Mouse (Mus musculus): ENCODE measurements around the gene Fgfr2. TPM values are rescaled to one million over a fixed set of nuclear protein-coding genes. Genes with fewer than 3 reads are reported as not detected.

Gene Fgfr2
- polyA plus RNA-seq, 1 experiment, result 14.8 TPM

- no peak for TF ChIP-seq POLR2A (IDR thresholded peaks at IDR 0.05; ENCODE audit: low read depth, low read length)
- TF ChIP-seq CTCF (conservative IDR thresholded peaks at IDR 0.05; ENCODE audit: insufficient read depth, insufficient read length, low read depth, low read length), result no peak
- Histone ChIP-seq H3K27ac (ENCODE audit: insufficient read depth, low read depth, low read length) (no peak overlapping the region), H3K36me3 (ENCODE audit: control insufficient read depth, insufficient read depth, low read length) (peaks cover 12% of the 10 kb centered on the region), H3K27me3 (replicated peaks; ENCODE audit: control insufficient read depth, insufficient read depth, low read length) (no peaks in the 10 kb centered on the region), H3K4me3 (ENCODE audit: insufficient read depth, low read depth, low read length) (no peak overlapping the region), H3K4me1 (ENCODE audit: control insufficient read depth, insufficient read depth, low read length) (no peaks in the 10 kb centered on the region; the same call in 1 of the 2 replicates)
- no peak for DNase-seq
- WGBS, result 72% methylated on average over 3 of the region's 3 CpGs
Observed at GRCm38 (mm10) chr7:132982639-132983038, 140.5 kb downstream of the Fgfr2 start.

GRCm38 (mm10) chr7:132977981-132978380 is 145.2 kb downstream of the Fgfr2 start:
- 80% methylated on average over 2 of the region's 2 CpGs for WGBS
- peaks cover 4% of the 10 kb centered on the region; the same call in 1 of the 2 replicates for H3K36me3 ChIP-seq (ENCODE audit: control insufficient read depth, insufficient read depth, low read length)
- peak; percentile 50 for DNase-seq

GRCm38 (mm10) chr7:132976079-132976478 is 147.1 kb downstream of the Fgfr2 start:
- Histone ChIP-seq H3K27ac (ENCODE audit: insufficient read depth, low read depth, low read length) (no peak overlapping the region), H3K4me3 (ENCODE audit: insufficient read depth, low read depth, low read length) (no peak overlapping the region), H3K4me1 (ENCODE audit: control insufficient read depth, insufficient read depth, low read length) (no peaks in the 10 kb centered on the region; the same call in 1 of the 2 replicates), H3K36me3 (ENCODE audit: control insufficient read depth, insufficient read depth, low read length) (peaks cover 1% of the 10 kb centered on the region; the same call in 1 of the 2 replicates), H3K27me3 (replicated peaks; ENCODE audit: control insufficient read depth, insufficient read depth, low read length) (no peaks in the 10 kb centered on the region)
- no peak for DNase-seq
- 37% methylated on average over 2 of the region's 2 CpGs for WGBS
- TF ChIP-seq CTCF (conservative IDR thresholded peaks at IDR 0.05; ENCODE audit: insufficient read depth, insufficient read length, low read depth, low read length) (no peak), POLR2A (IDR thresholded peaks at IDR 0.05; ENCODE audit: low read depth, low read length) (no peak)

More at GRCm38 (mm10) chr7:132977981-132978380, 145.2 kb downstream of the Fgfr2 start:
- Histone ChIP-seq H3K27ac (ENCODE audit: insufficient read depth, low read depth, low read length) (no peak overlapping the region), H3K4me1 (ENCODE audit: control insufficient read depth, insufficient read depth, low read length) (no peaks in the 10 kb centered on the region; the same call in 1 of the 2 replicates), H3K27me3 (replicated peaks; ENCODE audit: control insufficient read depth, insufficient read depth, low read length) (no peaks in the 10 kb centered on the region), H3K4me3 (ENCODE audit: insufficient read depth, low read depth, low read length) (no peak overlapping the region)
- TF ChIP-seq CTCF (conservative IDR thresholded peaks at IDR 0.05; ENCODE audit: insufficient read depth, insufficient read length, low read depth, low read length) (no peak), POLR2A (IDR thresholded peaks at IDR 0.05; ENCODE audit: low read depth, low read length) (no peak)

- Histone ChIP-seq H3K4me1 (ENCODE audit: control insufficient read depth, insufficient read depth, low read length) (no peaks in the 10 kb centered on the region; the same call in 1 of the 2 replicates), H3K36me3 (ENCODE audit: control insufficient read depth, insufficient read depth, low read length) (peaks cover 2% of the 10 kb centered on the region; the same call in 1 of the 2 replicates), H3K4me3 (ENCODE audit: insufficient read depth, low read depth, low read length) (no peak overlapping the region), H3K27ac (ENCODE audit: insufficient read depth, low read depth, low read length) (no peak overlapping the region), H3K27me3 (replicated peaks; ENCODE audit: control insufficient read depth, insufficient read depth, low read length) (no peaks in the 10 kb centered on the region)
- 76% methylated on average over 2 of the region's 2 CpGs for WGBS
- peak; percentile 20 for DNase-seq
- TF ChIP-seq POLR2A (IDR thresholded peaks at IDR 0.05; ENCODE audit: low read depth, low read length) (no peak), CTCF (conservative IDR thresholded peaks at IDR 0.05; ENCODE audit: insufficient read depth, insufficient read length, low read depth, low read length) (no peak)
Observed at GRCm38 (mm10) chr7:132972079-132972478, 151.1 kb downstream of the Fgfr2 start.

- no peak for DNase-seq
- no peak overlapping the region for H3K27ac ChIP-seq (ENCODE audit: insufficient read depth, low read depth, low read length)
- H3K27me3 ChIP-seq (replicated peaks; ENCODE audit: control insufficient read depth, insufficient read depth, low read length), result no peaks in the 10 kb centered on the region
- H3K36me3 ChIP-seq (ENCODE audit: control insufficient read depth, insufficient read depth, low read length), result peaks cover 5% of the 10 kb centered on the region; the same call in 1 of the 2 replicates
- WGBS, result 82% methylated on average over 2 of the region's 2 CpGs
- TF ChIP-seq CTCF (conservative IDR thresholded peaks at IDR 0.05; ENCODE audit: insufficient read depth, insufficient read length, low read depth, low read length) (no peak), POLR2A (IDR thresholded peaks at IDR 0.05; ENCODE audit: low read depth, low read length) (no peak)
- no peak overlapping the region for H3K4me3 ChIP-seq (ENCODE audit: insufficient read depth, low read depth, low read length)
- peaks cover 6% of the 10 kb centered on the region; the same call in 1 of the 2 replicates for H3K4me1 ChIP-seq (ENCODE audit: control insufficient read depth, insufficient read depth, low read length)
Observed at GRCm38 (mm10) chr7:132965707-132966106, 157.4 kb downstream of the Fgfr2 start.

- no peak overlapping the region for H3K27ac ChIP-seq (ENCODE audit: insufficient read depth, low read depth, low read length)
- TF ChIP-seq POLR2A (IDR thresholded peaks at IDR 0.05; ENCODE audit: low read depth, low read length), result no peak
- no peak for TF ChIP-seq CTCF (conservative IDR thresholded peaks at IDR 0.05; ENCODE audit: insufficient read depth, insufficient read length, low read depth, low read length)
Observed at GRCm38 (mm10) chr7:132964395-132964794, 158.8 kb downstream of the Fgfr2 start.

GRCm38 (mm10) chr7:132950613-132951012 is 172.5 kb downstream of the Fgfr2 start:
- no peak for DNase-seq
- Histone ChIP-seq H3K27ac (ENCODE audit: insufficient read depth, low read depth, low read length) (no peak overlapping the region), H3K36me3 (ENCODE audit: control insufficient read depth, insufficient read depth, low read length) (no peaks in the 10 kb centered on the region), H3K4me3 (ENCODE audit: insufficient read depth, low read depth, low read length) (no peak overlapping the region), H3K4me1 (ENCODE audit: control insufficient read depth, insufficient read depth, low read length) (peaks cover 7% of the 10 kb centered on the region), H3K27me3 (replicated peaks; ENCODE audit: control insufficient read depth, insufficient read depth, low read length) (no peaks in the 10 kb centered on the region)
- WGBS, result 77% methylated on average over 3 of the region's 3 CpGs
- TF ChIP-seq POLR2A (IDR thresholded peaks at IDR 0.05; ENCODE audit: low read depth, low read length) (no peak), CTCF (conservative IDR thresholded peaks at IDR 0.05; ENCODE audit: insufficient read depth, insufficient read length, low read depth, low read length) (no peak)

More at GRCm38 (mm10) chr7:132964395-132964794, 158.8 kb downstream of the Fgfr2 start:
- Histone ChIP-seq H3K4me3 (ENCODE audit: insufficient read depth, low read depth, low read length) (no peak overlapping the region), H3K4me1 (ENCODE audit: control insufficient read depth, insufficient read depth, low read length) (peaks cover 6% of the 10 kb centered on the region; the same call in 1 of the 2 replicates), H3K27me3 (replicated peaks; ENCODE audit: control insufficient read depth, insufficient read depth, low read length) (no peaks in the 10 kb centered on the region), H3K36me3 (ENCODE audit: control insufficient read depth, insufficient read depth, low read length) (peaks cover 5% of the 10 kb centered on the region; the same call in 1 of the 2 replicates)
- DNase-seq, result peak; percentile 48
- WGBS, result 36% methylated on average over 3 of the region's 3 CpGs

All from kidney, adult 2 months (tissue).